Mouse (Mus musculus): Measurements from ENCODE around the gene Notch2. TPM values are rescaled to one million over a fixed set of nuclear protein-coding genes. Genes with fewer than 3 reads are reported as not detected.
A peak's percentile ranks its signal among the peaks of the same experiment; 100 is the strongest.

Gene Notch2
- polyA plus RNA-seq, 1 experiment from 2014 or later: 9.0 TPM

GRCm38 (mm10) chr3:98197711-98198532 lies 184.6 kb downstream of the Notch2 start:
- Histone ChIP-seq H3K9ac (replicated peaks) (no peak overlapping the region), H3K9me3 (replicated peaks) (no peaks in the 10 kb centered on the region), H3K27ac (replicated peaks) (peak overlapping the region; percentile 45; the same call in 1 of the 2 replicates), H3K4me3 (replicated peaks) (no peak overlapping the region), H3K4me2 (no peak overlapping the region), H3K4me1 (peaks cover 7% of the 10 kb centered on the region), H3K36me3 (no peaks in the 10 kb centered on the region), H3K27me3 (replicated peaks) (no peaks in the 10 kb centered on the region)
- WGBS: 13% methylated on average over 9 of the region's 9 CpGs
- ATAC-seq (ENCODE audit: low FRiP score): peak; percentile 75; the same call in 1 of the 2 replicates

GRCm38 (mm10) chr3:98199747-98200146 lies 186.4 kb downstream of the Notch2 start:
- H3K9me3 ChIP-seq (replicated peaks): no peaks in the 10 kb centered on the region
- no peak for ATAC-seq (ENCODE audit: low FRiP score)
- H3K4me3 ChIP-seq (replicated peaks): no peak overlapping the region
- no peak overlapping the region for H3K9ac ChIP-seq (replicated peaks)
- no peaks in the 10 kb centered on the region for H3K27me3 ChIP-seq (replicated peaks)
- H3K4me1 ChIP-seq: peaks cover 7% of the 10 kb centered on the region
- no peak overlapping the region for H3K27ac ChIP-seq (replicated peaks)
- WGBS: 86% methylated on average over 5 of the region's 5 CpGs
- H3K36me3 ChIP-seq: no peaks in the 10 kb centered on the region
- H3K4me2 ChIP-seq: no peak overlapping the region

Other genes with a start within 250 kb of the Notch2 start
- gene Pde4dip, start 124.8 kb upstream of the Notch2 start, polyA plus RNA-seq (2015; fragmentation: Nextera tagmentation; extraction: Ambion mirVana): 55.2 and 62.6 TPM in 2 replicates
- gene Sec22b, start 112.3 kb upstream of the Notch2 start, polyA plus RNA-seq (2015; fragmentation: Nextera tagmentation; extraction: Ambion mirVana): 93.9 and 97.1 TPM in 2 replicates
- not detected in 2 replicates for gene Adam30, start 147.1 kb downstream of the Notch2 start, polyA plus RNA-seq (2015; fragmentation: Nextera tagmentation; extraction: Ambion mirVana)
- 0.47 TPM in 1 of 2 replicates, not detected in the other for gene Reg4, start 208.6 kb downstream of the Notch2 start, polyA plus RNA-seq (2015; fragmentation: Nextera tagmentation; extraction: Ambion mirVana)

Data from neural tube, embryonic 15.5 days (tissue).